Mouse (Mus musculus) cerebellum, adult 8-10 months (tissue): Measurements from ENCODE around the gene Shisa4.

Source experiments
- DNase-seq: peaks from one replicate; pipeline ENCODE4 v3.0.0; 2022

Gene Shisa4

DNA sequence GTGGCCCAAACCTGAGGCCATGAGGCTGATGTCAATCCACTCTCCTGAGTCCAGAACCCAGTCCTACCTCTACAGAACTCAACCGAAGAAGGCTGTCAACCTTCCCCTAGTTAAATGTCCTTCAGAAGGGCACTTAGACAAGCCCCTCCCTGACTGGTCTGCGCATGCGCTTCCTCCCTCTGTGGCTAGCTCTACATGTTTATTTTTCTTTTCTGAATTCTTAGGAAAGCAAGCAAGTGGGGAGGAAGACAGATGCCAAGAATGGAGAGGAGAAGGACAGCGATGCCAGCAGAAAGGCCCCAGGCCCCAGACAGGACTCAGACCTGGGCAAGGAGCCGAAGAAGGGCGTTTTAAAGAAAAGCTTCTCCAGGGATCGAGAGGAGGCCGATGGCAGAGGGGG is 11.6 kb downstream of the Shisa4 start:
- no peak for DNase-seq

DNA sequence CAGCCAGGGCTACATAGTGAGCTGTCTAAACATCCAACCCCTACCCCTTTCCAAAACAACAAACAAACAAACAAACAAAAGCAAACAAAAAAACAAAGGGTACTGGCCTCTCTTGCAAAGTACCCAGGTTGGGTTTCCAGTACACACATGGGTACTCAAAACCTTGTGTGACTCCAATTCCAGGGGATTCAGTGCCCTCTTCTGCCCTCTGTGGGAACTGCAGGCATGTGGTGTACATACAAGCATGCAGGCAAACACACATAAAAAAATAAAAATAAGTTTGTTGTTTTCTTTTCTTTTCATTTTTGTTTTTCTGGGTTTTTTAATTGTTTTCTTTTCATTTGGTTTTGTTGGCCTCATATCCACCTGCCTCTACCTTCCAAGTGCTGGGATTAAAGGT is 12.9 kb downstream of the Shisa4 start:
- no peak for DNase-seq

DNA sequence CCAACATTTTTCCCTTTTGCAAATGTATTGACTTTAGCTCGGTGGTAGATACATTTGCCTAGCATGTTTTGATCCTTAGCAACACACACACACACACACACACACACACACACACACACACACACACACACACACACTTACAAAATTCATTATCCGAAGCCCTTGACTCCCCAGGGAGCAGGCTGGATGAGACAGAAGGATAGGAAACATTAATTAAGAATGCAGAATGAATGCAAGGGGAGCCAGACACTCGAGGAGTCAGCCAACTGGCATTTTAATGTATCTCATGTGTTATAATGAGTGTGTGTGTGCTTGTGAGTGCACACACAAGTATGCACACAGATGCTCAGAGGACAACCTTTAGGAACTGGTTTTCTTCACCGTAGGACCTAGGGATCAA is 13.5 kb downstream of the Shisa4 start:
- DNase-seq = no peak

DNA sequence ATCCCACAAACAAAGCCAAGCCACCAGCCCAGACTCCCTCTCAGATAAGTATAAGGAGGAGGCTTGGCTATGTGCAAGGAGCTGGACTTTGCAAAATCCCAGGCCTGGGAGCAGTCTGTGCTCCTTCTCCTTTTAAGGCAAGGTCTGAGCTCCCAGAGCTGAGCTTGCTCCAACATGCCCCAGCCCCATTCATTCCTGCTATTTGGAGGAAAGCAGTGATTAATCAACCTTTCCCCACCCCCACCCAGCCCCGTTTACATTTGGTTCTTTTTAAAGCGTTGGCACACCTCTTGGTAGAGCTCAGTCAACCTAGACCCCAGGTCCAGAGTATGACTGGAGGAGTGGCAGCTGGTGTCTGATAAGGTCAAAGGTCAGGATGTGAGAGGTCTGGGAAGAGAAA is 16.0 kb downstream of the Shisa4 start:
- DNase-seq = no peak

DNA sequence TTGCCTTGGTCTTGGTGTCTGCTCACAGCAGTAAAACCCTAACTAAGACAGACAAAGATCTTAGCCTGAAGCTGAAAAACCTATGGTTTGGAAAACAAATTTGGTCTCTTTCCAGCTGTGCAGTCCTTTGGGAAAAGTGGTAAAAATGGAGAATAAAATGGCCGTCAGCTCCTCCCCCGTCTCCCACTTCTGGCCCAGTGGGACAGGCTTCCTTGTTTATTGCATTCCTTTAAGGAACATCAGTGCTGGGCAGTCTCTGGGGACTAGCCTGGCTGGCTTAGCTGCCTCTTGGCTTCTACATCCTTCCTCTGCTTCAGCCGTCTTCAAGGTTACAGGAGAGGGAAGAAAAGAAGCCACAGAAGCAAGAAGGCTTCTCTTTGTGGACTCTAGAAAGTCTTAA is 23.1 kb downstream of the Shisa4 start:
- no peak for DNase-seq

DNA sequence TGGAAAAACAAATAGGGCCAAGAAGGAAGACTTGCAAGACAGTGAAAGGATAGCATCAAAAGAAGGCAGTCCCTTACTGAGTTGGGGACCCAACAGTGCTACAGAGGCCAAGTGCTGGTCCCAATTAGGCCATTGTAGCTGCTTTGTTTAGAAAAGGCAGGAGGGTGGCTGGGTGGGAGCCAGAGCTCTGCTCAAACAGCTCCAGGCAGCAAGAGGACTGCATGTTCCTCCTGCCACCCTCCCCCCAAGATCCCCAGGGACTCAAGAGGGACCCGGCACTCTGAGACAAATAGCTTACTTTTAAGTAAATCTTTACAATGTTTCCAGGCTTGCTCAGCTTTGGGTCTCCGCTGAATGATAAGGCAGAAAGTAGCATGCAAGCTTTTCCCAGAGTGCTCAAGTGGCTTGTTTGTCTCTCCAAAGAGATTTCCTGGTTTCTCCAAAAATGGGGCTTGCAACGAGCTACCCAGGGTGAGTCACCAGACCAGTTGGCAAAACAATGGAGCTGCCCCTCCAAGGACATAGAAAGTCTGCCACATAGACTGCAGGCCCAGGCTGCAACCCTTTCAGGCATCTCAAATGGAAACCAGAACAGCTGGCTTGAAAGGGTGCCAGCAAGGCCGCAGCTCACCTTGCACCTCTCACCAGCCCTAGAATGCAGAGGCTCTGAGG is 27.4 kb downstream of the Shisa4 start:
- no peak for DNase-seq

DNA sequence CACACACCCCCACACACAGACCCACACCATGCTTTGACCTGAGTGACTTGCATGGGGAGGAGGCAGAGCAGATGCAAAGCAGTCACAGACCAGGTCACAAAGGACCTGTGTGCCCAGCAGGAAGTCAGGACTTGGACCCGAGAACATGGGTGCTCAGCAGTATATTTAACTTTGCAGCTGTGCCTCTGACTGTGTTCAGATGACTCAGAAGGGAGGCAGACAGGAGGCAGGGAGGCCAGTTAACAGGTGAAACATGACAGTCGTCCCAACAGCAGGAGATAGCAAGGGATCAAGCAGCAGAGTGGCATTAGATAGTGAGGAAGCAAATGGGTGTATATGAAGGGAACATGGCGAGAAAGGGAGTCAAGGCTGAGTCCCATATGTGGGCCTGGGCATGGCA is 28.1 kb downstream of the Shisa4 start:
- no peak for DNase-seq

DNA sequence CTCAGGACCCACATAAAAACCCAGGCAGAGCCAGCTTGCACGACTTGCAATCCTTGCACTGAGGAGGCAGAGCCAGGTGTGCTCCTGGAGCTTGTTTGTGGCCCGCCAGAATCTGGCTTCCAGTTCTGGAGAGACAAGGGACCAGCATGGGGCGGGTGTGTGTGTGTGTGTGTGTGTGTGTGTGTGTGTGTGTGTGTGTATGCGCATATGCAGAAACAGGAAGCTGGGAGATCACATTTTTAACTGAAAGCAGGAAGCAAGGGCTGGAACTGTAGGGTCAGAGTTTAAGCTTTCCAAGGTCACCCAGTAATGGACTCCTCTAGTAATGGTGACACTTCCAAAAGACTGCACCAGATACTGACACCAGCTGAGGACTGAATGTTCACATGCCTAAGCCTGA is 31.0 kb downstream of the Shisa4 start:
- DNase-seq = no peak

DNA sequence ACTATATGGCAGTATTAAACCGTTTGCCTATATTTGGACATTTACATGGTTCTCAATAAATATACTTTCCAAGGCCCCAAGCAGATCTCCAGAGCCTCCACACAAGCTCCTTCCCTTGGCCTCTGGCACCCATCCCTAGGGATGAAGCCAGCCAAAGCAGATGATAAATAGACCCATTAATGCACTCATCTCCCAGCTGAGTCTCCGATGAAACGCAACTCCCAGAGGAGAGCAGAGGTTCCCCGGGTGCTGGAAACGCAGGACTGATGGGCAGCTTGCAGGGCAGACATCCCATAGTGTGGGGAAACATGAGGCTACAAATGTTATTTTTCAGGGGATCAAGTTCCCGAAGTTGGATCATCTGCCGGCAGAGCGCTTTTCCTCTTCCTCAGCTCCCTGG is 33.1 kb downstream of the Shisa4 start:
- no peak for DNase-seq

DNA sequence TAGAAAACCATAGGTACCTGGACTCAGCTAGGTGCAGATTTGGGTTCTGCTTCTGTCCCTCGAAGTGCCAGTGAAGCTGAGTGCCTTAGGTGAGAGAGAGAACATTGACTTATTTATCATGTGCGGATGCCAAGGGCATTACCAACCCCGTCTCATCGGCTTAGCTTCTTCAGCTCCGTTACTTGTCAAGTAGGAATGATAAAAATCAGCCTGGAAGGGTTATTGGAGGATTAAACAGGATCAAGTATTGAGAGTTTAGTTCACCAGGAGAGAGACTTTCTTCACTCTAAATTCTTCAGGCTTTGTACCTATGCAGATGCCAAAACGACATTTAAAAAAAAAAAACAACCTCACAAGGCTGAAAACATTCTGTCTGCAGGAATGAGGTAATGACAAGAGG is 44.5 kb downstream of the Shisa4 start:
- no peak for DNase-seq

DNA sequence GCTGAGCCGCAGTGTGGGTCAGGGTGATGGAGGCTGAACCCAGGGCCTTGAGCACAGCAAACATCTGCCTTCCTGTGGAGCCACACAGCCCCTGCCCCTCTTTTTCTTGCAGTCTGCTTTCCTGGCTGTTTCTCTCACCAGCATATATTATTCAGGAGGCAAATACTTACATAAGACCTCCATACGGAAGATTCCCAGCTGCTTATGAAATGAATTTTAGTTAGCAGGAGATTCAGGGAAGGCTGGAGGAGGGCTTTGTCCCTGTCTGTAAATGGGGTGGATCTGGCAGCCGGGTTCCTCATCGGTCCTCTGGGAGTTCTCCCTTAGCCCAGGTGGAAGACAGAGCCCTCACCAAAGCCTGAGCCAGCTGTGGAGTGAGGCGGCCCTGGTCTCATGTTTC is 46.7 kb downstream of the Shisa4 start:
- DNase-seq = no peak

DNA sequence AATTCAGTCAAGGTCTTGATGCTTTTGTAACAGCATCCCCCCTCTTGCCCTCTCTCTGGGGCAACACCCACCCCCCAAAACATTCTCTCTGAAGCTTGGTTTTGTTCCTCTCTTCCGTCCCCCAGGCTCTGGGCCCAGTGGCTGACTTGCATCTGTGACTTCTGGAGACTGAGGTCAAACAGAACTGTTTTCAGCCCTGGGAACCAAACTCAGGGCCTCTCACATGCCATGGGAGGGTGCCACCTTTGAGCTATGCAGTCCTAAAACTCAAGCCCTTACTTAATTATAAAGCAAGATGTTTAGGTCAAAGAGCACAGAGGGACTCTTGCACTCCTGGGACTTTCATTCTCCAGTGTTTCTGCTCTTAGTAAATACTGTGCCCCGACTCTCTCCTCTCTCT is 49.1 kb downstream of the Shisa4 start:
- DNase-seq = no peak

DNA sequence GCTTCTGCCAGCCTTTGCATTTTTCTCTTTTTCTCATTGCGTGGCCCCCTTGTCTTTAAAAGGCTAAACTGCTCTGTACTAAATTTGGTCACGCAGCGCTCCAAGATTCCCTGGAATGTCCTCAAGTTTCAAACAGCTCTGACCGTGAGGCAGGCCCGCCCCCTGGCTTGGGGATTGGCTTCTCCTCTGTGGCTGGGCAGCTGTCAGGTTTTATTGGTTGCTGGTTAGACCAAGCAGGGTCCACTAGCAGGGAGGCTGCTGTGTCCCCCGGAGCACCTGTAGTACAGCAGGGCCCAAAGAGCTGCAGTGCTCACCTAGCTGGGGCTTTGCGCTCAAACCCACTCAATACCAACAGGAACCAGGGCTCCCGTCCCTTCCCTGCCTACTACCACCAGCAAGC is 50.5 kb downstream of the Shisa4 start, which contains the start of gene Lmod1:
TSS of gene Lmod1 (plus strand) at position 237 of the 400 bp plus-strand sequence.
- no peak for DNase-seq

DNA sequence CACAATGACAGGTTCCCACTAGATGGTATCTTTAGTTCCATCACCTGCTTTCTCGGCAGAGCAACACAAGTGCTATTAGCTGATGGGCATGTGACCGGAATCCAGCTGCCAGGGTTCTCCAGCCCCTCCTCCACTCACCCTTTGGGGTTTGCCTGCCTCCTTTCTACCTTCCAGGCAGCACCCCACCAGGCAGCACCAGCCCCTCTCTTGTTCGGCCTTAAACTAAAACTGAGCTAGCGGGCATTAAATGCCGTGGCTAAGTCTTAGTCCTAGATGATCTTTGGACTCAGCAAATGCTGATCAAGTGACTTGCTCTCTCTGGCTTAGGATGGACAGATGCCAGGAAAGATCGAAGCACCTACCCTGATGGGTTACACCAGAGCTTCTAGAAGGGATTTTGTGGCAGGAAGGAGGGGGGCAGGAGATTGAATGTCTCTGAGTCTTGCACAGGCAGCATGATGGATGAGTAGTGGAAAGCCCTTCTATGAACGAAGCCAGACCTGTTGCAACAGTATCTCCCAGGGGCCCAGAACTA is 51.6 kb downstream of the Shisa4 start:
- no peak for DNase-seq
